Mouse (Mus musculus) midbrain, embryonic 14.5 days (tissue): ENCODE data around the gene Plxdc2. TPM values are rescaled to one million over a fixed set of nuclear protein-coding genes. Genes with fewer than 3 reads are reported as not detected.

Experiments used
- ATAC-seq: fragments of 200-750 bp; cut with Nextera tagmentation; 2 replicates; pipeline ENCODE4 v1.8.0; 2017; ENCODE audit warnings: moderate number of reproducible peaks, moderate library complexity; ENCODE audit not compliant: low FRiP score, low TSS enrichment
- DNase-seq: peaks from one replicate; pipeline ENCODE4 v3.0.0-alpha.2; 2015
- H3K27ac ChIP-seq: fragments of 300-500 bp; sonication (generic); replicated peaks from 2 replicates; pipeline ENCODE4 v1.5.1; 2014; ENCODE audit warnings: mild to moderate bottlenecking, low read depth, low read length, moderate library complexity
- H3K27me3 ChIP-seq: fragments of 300-500 bp; sonication (generic); 2 replicates; pipeline ENCODE4 v1.6.1; 2014; ENCODE audit warnings: low read length, control low read depth, mixed read lengths; ENCODE audit not compliant: control insufficient read depth, insufficient read depth
- H3K36me3 ChIP-seq: fragments of 300-500 bp; sonication (generic); 2 replicates; pipeline ENCODE4 v1.6.1; 2014; ENCODE audit warnings: low read length, control low read depth; ENCODE audit not compliant: control insufficient read depth, insufficient read depth
- H3K4me1 ChIP-seq: fragments of 300-500 bp; sonication (generic); 2 replicates; pipeline ENCODE4 v1.6.1; 2014; ENCODE audit warnings: mild to moderate bottlenecking, antibody characterized with exemption, low read length, control low read depth; ENCODE audit not compliant: control insufficient read depth, insufficient read depth
- H3K4me2 ChIP-seq: fragments of 300-500 bp; sonication (generic); 2 replicates; pipeline ENCODE4 v1.6.1; 2014; ENCODE audit warnings: mild to moderate bottlenecking, low read length, moderate library complexity
- H3K4me3 ChIP-seq: fragments of 300-500 bp; sonication (generic); replicated peaks from 2 replicates; pipeline ENCODE4 v1.5.1; 2014; ENCODE audit warnings: low read depth, low read length
- H3K9ac ChIP-seq: fragments of 300-500 bp; sonication (generic); replicated peaks from 2 replicates; pipeline ENCODE4 v1.6.1; 2014; ENCODE audit warnings: mild to moderate bottlenecking, low read length, moderate library complexity
- H3K9me3 ChIP-seq: fragments of 300-500 bp; sonication (generic); 2 replicates; pipeline ENCODE4 v1.6.1; 2016; ENCODE audit warnings: low read length, control low read depth, mixed read lengths; ENCODE audit not compliant: control insufficient read depth
- WGBS: fragments of 180-500 bp; shearing (Covaris S2); extraction: QIAGEN DNeasy Blood & Tissue Kit; methylation state at CpG from one replicate; pipeline ENCODE4 v1.1.7; 2014; 5-methylcytosine and 5-hydroxymethylcytosine counted together
- polyA plus RNA-seq: library from polyadenylated mRNA; unstranded; fragments of >200 nt; fragmentation: Nextera tagmentation; extraction: Ambion mirVana; gene quantifications from 2 replicates; pipeline ENCODE4 v1.2.1, GENCODE M21; 2014

Plxdc2 gene
- polyA plus RNA-seq, 1 experiment from 2014 or later: 21.5 TPM

GRCm38 (mm10) chr2:16447936-16448335 lies 91.8 kb downstream of the Plxdc2 start:
- Histone ChIP-seq H3K4me2 (no peak overlapping the region), H3K27ac (no peak overlapping the region), H3K9me3 (0 out of 2 replicates have a peak, but pooled peaks cover 3% of the 10 kb centered on the region), H3K4me3 (no peak overlapping the region), H3K36me3 (no peaks in the 10 kb centered on the region), H3K4me1 (no peaks in the 10 kb centered on the region), H3K9ac (no peak overlapping the region), H3K27me3 (no peaks in the 10 kb centered on the region)
- ATAC-seq: no peak
- WGBS: 82% methylated on average over 4 of the region's 4 CpGs
- DNase-seq: no peak

GRCm38 (mm10) chr2:16450838-16451665 lies 94.9 kb downstream of the Plxdc2 start:
- H3K9ac ChIP-seq: no peak overlapping the region
- no peaks in the 10 kb centered on the region for H3K27me3 ChIP-seq
- no peaks in the 10 kb centered on the region for H3K4me1 ChIP-seq
- H3K9me3 ChIP-seq: 0 out of 2 replicates have a peak, but pooled peaks cover 3% of the 10 kb centered on the region
- H3K4me3 ChIP-seq: no peak overlapping the region
- no peaks in the 10 kb centered on the region for H3K36me3 ChIP-seq
- H3K4me2 ChIP-seq: no peak overlapping the region
- DNase-seq (no peak), ATAC-seq (peak; percentile 35; the same call in 1 of the 2 replicates)
- no peak overlapping the region for H3K27ac ChIP-seq
- 43% methylated on average over 7 of the region's 7 CpGs for WGBS

GRCm38 (mm10) chr2:16451666-16452009 lies 95.5 kb downstream of the Plxdc2 start:
- 84% methylated on average over 4 of the region's 4 CpGs for WGBS
- no peak overlapping the region for H3K4me2 ChIP-seq
- no peak overlapping the region for H3K27ac ChIP-seq
- no peak overlapping the region for H3K4me3 ChIP-seq
- ATAC-seq (no peak), DNase-seq (no peak)
- H3K4me1 ChIP-seq: no peaks in the 10 kb centered on the region
- H3K9ac ChIP-seq: no peak overlapping the region
- no peaks in the 10 kb centered on the region for H3K36me3 ChIP-seq
- no peaks in the 10 kb centered on the region for H3K27me3 ChIP-seq
- H3K9me3 ChIP-seq: 0 out of 2 replicates have a peak, but pooled peaks cover 3% of the 10 kb centered on the region

GRCm38 (mm10) chr2:16452080-16452479 lies 96.0 kb downstream of the Plxdc2 start:
- no peaks in the 10 kb centered on the region for H3K27me3 ChIP-seq
- DNase-seq: no peak
- no peak overlapping the region for H3K4me2 ChIP-seq
- H3K27ac ChIP-seq: no peak overlapping the region
- H3K36me3 ChIP-seq: no peaks in the 10 kb centered on the region
- no peak overlapping the region for H3K9ac ChIP-seq
- no peak for ATAC-seq
- WGBS: 95% methylated on average over 3 of the region's 3 CpGs
- H3K4me3 ChIP-seq: no peak overlapping the region
- no peaks in the 10 kb centered on the region for H3K4me1 ChIP-seq
- H3K9me3 ChIP-seq: 0 out of 2 replicates have a peak, but pooled peaks cover 3% of the 10 kb centered on the region

GRCm38 (mm10) chr2:16456264-16456780 lies 100.2 kb downstream of the Plxdc2 start:
- H3K36me3 ChIP-seq: no peaks in the 10 kb centered on the region
- no peak overlapping the region for H3K9ac ChIP-seq
- H3K4me2 ChIP-seq: no peak overlapping the region
- ATAC-seq (no peak), DNase-seq (no peak)
- no peaks in the 10 kb centered on the region for H3K4me1 ChIP-seq
- H3K27me3 ChIP-seq: no peaks in the 10 kb centered on the region
- 83% methylated on average over 1 of the region's 1 CpGs for WGBS
- H3K4me3 ChIP-seq: no peak overlapping the region
- H3K27ac ChIP-seq: no peak overlapping the region
- 0 out of 2 replicates have a peak, but pooled peaks cover 3% of the 10 kb centered on the region for H3K9me3 ChIP-seq

- H3K27me3 ChIP-seq: no peaks in the 10 kb centered on the region
- no peaks in the 10 kb centered on the region for H3K4me1 ChIP-seq
- H3K4me3 ChIP-seq: no peak overlapping the region
- DNase-seq (no peak), ATAC-seq (no peak)
- H3K4me2 ChIP-seq: no peak overlapping the region
- no peak overlapping the region for H3K27ac ChIP-seq
- 46% methylated on average over 1 of the region's 1 CpGs for WGBS
- H3K9me3 ChIP-seq: no peaks in the 10 kb centered on the region
- H3K9ac ChIP-seq: no peak overlapping the region
- H3K36me3 ChIP-seq: no peaks in the 10 kb centered on the region
These were observed 103.4 kb downstream of the Plxdc2 start for GRCm38 (mm10) chr2:16459490-16459889.

- ATAC-seq (no peak), DNase-seq (no peak)
- H3K36me3 ChIP-seq: no peaks in the 10 kb centered on the region
- H3K27me3 ChIP-seq: no peaks in the 10 kb centered on the region
- no peak overlapping the region for H3K27ac ChIP-seq
- 94% methylated on average over 3 of the region's 3 CpGs for WGBS
- H3K4me3 ChIP-seq: no peak overlapping the region
- no peaks in the 10 kb centered on the region for H3K4me1 ChIP-seq
- H3K9me3 ChIP-seq: no peaks in the 10 kb centered on the region
- no peak overlapping the region for H3K9ac ChIP-seq
- H3K4me2 ChIP-seq: no peak overlapping the region
These were observed 114.0 kb downstream of the Plxdc2 start for GRCm38 (mm10) chr2:16470099-16470498.

- Histone ChIP-seq H3K27ac (no peak overlapping the region), H3K9me3 (no peaks in the 10 kb centered on the region), H3K27me3 (no peaks in the 10 kb centered on the region), H3K36me3 (no peaks in the 10 kb centered on the region), H3K4me3 (no peak overlapping the region), H3K4me1 (no peaks in the 10 kb centered on the region), H3K9ac (no peak overlapping the region), H3K4me2 (no peak overlapping the region)
- WGBS: 94% methylated on average over 2 of the region's 2 CpGs
- ATAC-seq (no peak), DNase-seq (no peak)
These were observed 127.8 kb downstream of the Plxdc2 start for GRCm38 (mm10) chr2:16483943-16484342.

GRCm38 (mm10) chr2:16485970-16486369 lies 129.9 kb downstream of the Plxdc2 start:
- Histone ChIP-seq H3K4me2 (no peak overlapping the region), H3K9ac (no peak overlapping the region), H3K4me3 (no peak overlapping the region), H3K36me3 (no peaks in the 10 kb centered on the region), H3K9me3 (no peaks in the 10 kb centered on the region), H3K27me3 (no peaks in the 10 kb centered on the region), H3K27ac (no peak overlapping the region), H3K4me1 (no peaks in the 10 kb centered on the region)
- no peak for DNase-seq
- 93% methylated on average over 3 of the region's 3 CpGs for WGBS
- ATAC-seq: no peak
